Mouse (Mus musculus): Measurements from ENCODE around the gene Pum1.
"Not testable (repeated sequence)": the region's sequence is repeated elsewhere in the genome, so short reads cannot be mapped to it uniquely, and the experiment has no call there.

The Pum1 gene

GRCm38 (mm10) chr4:130662979-130663725 is at the start of gene Pum1:
TSS of gene Pum1 (plus strand) at chr4:130663321.
- DNase-seq, result peak; percentile 87

GRCm38 (mm10) chr4:130629391-130629790 is 33.7 kb upstream of the Pum1 start:
- DNase-seq, result peak; percentile 10

- DNase-seq, result no peak
Measured at GRCm38 (mm10) chr4:130630232-130630847, 32.8 kb upstream of the Pum1 start.

GRCm38 (mm10) chr4:130635076-130635475 is 28.0 kb upstream of the Pum1 start:
- not testable (repeated sequence) for DNase-seq

- no peak for DNase-seq
Measured at GRCm38 (mm10) chr4:130636761-130637160, 26.4 kb upstream of the Pum1 start.

GRCm38 (mm10) chr4:130637488-130638422 is 25.4 kb upstream of the Pum1 start:
- no peak for DNase-seq

GRCm38 (mm10) chr4:130640031-130640717 is 22.9 kb upstream of the Pum1 start:
- no peak for DNase-seq

GRCm38 (mm10) chr4:130642468-130642867 is 20.7 kb upstream of the Pum1 start:
- no peak for DNase-seq

GRCm38 (mm10) chr4:130645426-130645825 is 17.7 kb upstream of the Pum1 start:
- no peak for DNase-seq

GRCm38 (mm10) chr4:130651286-130651685 is 11.8 kb upstream of the Pum1 start:
- no peak for DNase-seq

GRCm38 (mm10) chr4:130652546-130652945 is 10.6 kb upstream of the Pum1 start:
- DNase-seq, result no peak

- DNase-seq, result no peak
Measured at GRCm38 (mm10) chr4:130657820-130658565, 5.1 kb upstream of the Pum1 start.

GRCm38 (mm10) chr4:130659470-130659869 is 3.7 kb upstream of the Pum1 start:
- no peak for DNase-seq

GRCm38 (mm10) chr4:130660106-130660505 is 3.0 kb upstream of the Pum1 start:
- no peak for DNase-seq

- DNase-seq, result no peak
Measured at GRCm38 (mm10) chr4:130661151-130661550, 2.0 kb upstream of the Pum1 start.

GRCm38 (mm10) chr4:130662305-130662704 is 816 bp upstream of the Pum1 start:
- not testable (repeated sequence) for DNase-seq

- DNase-seq, result peak; percentile 35
Measured at GRCm38 (mm10) chr4:130663810-130664401, 785 bp downstream of the Pum1 start.

- DNase-seq, result no peak
Measured at GRCm38 (mm10) chr4:130664414-130665029, 1.4 kb downstream of the Pum1 start.

GRCm38 (mm10) chr4:130665176-130665575 is 2.1 kb downstream of the Pum1 start:
- DNase-seq, result no peak

GRCm38 (mm10) chr4:130667686-130668085 is 4.6 kb downstream of the Pum1 start:
- DNase-seq, result no peak

- no peak for DNase-seq
Measured at GRCm38 (mm10) chr4:130668541-130668940, 5.4 kb downstream of the Pum1 start.
